Mouse (Mus musculus): ENCODE data around the gene Foxn3. TPM values are rescaled to one million over a fixed set of nuclear protein-coding genes. Genes with fewer than 3 reads are reported as not detected.
A peak's percentile ranks its signal among the peaks of the same experiment; 100 is the strongest.

Foxn3 gene
- polyA plus RNA-seq, 1 experiment from 2014 or later: 111 TPM

DNA sequence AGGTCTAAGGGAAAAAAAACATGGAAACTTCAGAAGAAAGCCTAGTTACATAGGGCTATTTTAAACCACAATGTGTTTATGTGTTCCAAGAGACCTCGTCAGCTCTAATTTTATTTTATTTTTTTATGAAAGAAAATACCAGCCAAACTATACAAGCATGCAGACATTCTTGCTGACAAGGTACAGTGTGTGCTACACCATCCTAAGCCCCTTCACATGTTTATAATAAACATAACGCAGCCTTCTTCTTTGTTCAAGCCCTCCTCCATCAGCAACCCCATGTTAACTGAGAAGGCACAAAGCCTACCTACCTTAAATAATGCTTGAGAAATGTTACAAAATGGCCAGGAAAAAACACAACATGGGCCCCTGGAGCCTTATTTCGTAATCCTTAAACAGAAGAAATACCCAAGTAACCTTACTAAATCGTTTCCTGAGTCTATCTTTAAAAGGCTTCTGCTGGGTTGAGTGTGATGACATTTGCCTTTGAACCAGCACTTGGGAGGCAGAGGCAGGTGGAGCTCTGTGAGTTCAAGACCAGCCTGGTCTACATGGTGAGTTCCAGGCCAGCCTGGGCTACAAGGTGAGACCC, 74.3 kb downstream of the Foxn3 start:
- H3K4me1 ChIP-seq: peaks cover 28% of the 10 kb centered on the region
- H3K9ac ChIP-seq: no peak overlapping the region
- H3K4me3 ChIP-seq: no peak overlapping the region
- no peak for ATAC-seq (ENCODE audit: insufficient number of reproducible peaks, insufficient read depth, low FRiP score, low TSS enrichment, low read depth)
- H3K27me3 ChIP-seq: no peaks in the 10 kb centered on the region
- no peaks in the 10 kb centered on the region for H3K9me3 ChIP-seq
- WGBS: 51% methylated on average over 4 of the region's 4 CpGs
- H3K27ac ChIP-seq: peak overlapping the region; percentile 55
- peaks cover 2% of the 10 kb centered on the region; the same call in 1 of the 2 replicates for H3K36me3 ChIP-seq
- H3K4me2 ChIP-seq: no peak overlapping the region

DNA sequence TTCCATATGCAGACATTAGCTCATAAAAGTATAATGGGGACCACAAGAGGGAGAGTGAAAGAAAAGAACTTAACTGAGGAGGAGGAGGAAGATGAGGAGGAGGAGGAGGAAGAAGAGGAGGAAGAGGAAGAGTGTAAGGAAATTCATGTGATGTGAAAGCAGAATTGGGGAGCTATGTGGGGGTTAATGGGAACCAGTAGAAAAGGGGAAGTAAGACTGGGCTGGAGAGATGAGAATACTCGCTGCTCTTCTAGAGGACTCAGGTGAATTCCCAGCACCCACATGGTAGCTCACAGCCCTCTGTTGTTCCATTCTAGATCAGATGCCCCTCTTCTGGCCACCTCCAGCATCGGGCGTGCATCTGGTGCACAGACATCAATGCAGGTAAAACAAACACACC, 83.0 kb downstream of the Foxn3 start:
- H3K27me3 ChIP-seq: no peaks in the 10 kb centered on the region
- H3K27ac ChIP-seq: no peak overlapping the region
- no peak overlapping the region for H3K9ac ChIP-seq
- no peak for ATAC-seq (ENCODE audit: insufficient number of reproducible peaks, insufficient read depth, low FRiP score, low TSS enrichment, low read depth)
- no peak overlapping the region for H3K4me3 ChIP-seq
- no peak overlapping the region for H3K4me2 ChIP-seq
- no peaks in the 10 kb centered on the region for H3K4me1 ChIP-seq
- no peaks in the 10 kb centered on the region for H3K9me3 ChIP-seq
- peaks cover 12% of the 10 kb centered on the region; the same call in 1 of the 2 replicates for H3K36me3 ChIP-seq
- 91% methylated on average over 3 of the region's 3 CpGs for WGBS

DNA sequence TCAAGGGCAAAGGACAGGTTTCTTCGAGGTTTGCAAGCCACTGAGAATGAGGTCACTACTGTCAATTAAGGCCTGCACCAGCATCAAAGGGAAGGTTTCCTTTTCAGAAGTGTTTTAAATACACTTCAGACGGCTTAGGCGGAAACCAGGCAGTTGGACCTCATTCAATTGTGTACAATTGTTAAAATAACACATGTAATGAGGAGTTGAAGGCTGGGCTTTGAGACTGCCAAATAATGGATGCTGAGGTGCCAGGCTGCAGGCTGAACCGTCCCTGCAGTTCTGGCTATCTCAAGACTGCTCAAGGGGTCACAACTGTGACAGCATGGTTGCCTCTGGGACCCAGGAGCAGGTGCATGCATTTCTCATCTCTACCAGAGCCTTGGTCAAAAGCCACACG, 89.2 kb downstream of the Foxn3 start:
- Histone ChIP-seq H3K27me3 (no peaks in the 10 kb centered on the region), H3K4me2 (no peak overlapping the region), H3K36me3 (0 out of 2 replicates have a peak, but pooled peaks cover 3% of the 10 kb centered on the region), H3K9ac (no peak overlapping the region), H3K9me3 (no peaks in the 10 kb centered on the region), H3K4me3 (no peak overlapping the region), H3K27ac (no peak overlapping the region), H3K4me1 (peaks cover 4% of the 10 kb centered on the region; the same call in 1 of the 2 replicates)
- WGBS: 46% methylated on average over 5 of the region's 5 CpGs
- ATAC-seq (ENCODE audit: insufficient number of reproducible peaks, insufficient read depth, low FRiP score, low TSS enrichment, low read depth): no peak

DNA sequence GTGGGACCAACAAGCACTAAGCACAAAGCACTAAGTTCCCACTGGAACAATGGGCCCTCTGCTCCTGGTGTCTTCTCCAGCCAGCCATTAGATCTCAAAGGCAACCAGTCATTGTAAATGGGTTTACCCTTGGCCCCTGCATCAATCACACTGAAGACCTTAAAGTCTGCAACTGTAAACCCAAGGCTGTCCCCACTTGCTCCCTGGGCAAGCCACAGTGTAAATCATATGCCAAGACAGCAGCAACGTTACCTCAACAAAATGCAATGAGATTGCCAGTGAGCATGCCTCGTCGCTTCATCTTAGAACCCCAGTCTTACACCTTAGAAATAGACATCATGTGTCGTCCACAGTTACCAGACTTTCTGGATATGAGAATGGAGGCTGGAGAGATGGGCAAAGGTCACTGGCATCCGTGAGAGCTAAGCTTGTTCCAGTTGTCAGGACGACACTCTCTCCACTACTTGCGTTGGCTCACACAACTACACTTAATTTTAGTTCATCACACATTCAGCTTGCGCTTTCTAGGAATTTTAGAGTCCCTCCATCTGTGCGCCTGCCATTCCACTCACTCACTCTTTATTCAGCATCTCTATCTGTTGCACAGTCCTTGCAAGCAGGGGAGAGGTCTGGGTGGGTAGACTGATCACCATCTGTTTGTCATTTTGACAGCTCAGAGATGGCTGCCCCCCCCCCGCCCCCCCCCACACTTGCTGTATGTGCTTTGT, 89.8 kb downstream of the Foxn3 start:
- 80% methylated on average over 10 of the region's 10 CpGs for WGBS
- H3K27me3 ChIP-seq: no peaks in the 10 kb centered on the region
- H3K9ac ChIP-seq: no peak overlapping the region
- H3K4me3 ChIP-seq: no peak overlapping the region
- 0 out of 2 replicates have a peak, but pooled peaks cover 3% of the 10 kb centered on the region for H3K36me3 ChIP-seq
- H3K4me2 ChIP-seq: no peak overlapping the region
- no peak overlapping the region for H3K27ac ChIP-seq
- H3K4me1 ChIP-seq: peaks cover 10% of the 10 kb centered on the region
- no peak for ATAC-seq (ENCODE audit: insufficient number of reproducible peaks, insufficient read depth, low FRiP score, low TSS enrichment, low read depth)
- no peaks in the 10 kb centered on the region for H3K9me3 ChIP-seq

DNA sequence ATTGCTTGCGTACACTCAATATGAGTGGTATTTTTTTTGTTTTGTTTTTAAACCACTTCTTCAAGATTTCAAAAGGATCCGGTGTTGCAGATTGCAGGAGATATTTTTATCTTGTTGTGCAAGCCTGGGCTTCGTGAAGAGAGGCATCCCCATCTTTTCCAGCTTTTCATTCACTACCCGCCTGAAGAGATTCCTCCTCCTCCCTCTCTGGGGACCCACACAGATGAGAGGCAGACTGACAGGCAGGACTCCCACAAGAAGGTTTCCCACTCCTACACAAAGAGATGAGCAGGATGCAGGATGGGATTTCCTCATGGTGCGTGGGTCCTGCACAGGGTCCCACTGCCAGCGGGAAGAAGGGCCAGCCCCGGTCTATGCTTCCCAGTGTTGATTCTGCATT, 92.0 kb downstream of the Foxn3 start:
- Histone ChIP-seq H3K4me3 (no peak overlapping the region), H3K27ac (no peak overlapping the region), H3K4me2 (no peak overlapping the region), H3K9ac (no peak overlapping the region), H3K36me3 (0 out of 2 replicates have a peak, but pooled peaks cover 3% of the 10 kb centered on the region), H3K9me3 (no peaks in the 10 kb centered on the region), H3K27me3 (no peaks in the 10 kb centered on the region), H3K4me1 (peaks cover 30% of the 10 kb centered on the region)
- no peak for ATAC-seq (ENCODE audit: insufficient number of reproducible peaks, insufficient read depth, low FRiP score, low TSS enrichment, low read depth)
- 78% methylated on average over 7 of the region's 7 CpGs for WGBS

DNA sequence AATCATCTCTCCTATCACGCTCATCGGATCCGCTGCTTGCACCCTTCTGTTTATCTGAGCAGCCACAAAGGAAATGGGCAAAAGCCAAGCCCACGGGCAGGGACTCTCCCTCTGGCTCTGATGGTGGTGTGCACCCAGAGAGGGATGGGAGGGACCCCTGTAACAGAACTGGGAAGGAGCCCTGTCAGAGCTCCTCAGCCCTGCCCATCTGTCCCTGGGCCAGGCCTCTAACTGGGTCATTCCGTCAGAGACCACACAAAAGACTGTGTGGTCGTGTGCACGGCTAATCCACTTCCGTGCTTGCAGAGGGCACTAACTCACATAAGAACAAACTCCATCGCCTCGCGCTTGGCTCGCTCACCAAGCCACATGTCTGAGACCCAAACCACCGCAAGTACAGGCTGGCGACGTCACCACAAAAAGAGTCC, 95.5 kb downstream of the Foxn3 start:
- H3K4me1 ChIP-seq: peaks cover 31% of the 10 kb centered on the region
- 47% methylated on average over 15 of the region's 15 CpGs for WGBS
- peak overlapping the region; percentile 34 for H3K4me2 ChIP-seq
- H3K36me3 ChIP-seq: no peaks in the 10 kb centered on the region
- no peaks in the 10 kb centered on the region for H3K9me3 ChIP-seq
- no peaks in the 10 kb centered on the region for H3K27me3 ChIP-seq
- peak overlapping the region; percentile 39 for H3K27ac ChIP-seq
- peak; percentile 82 for ATAC-seq (ENCODE audit: insufficient number of reproducible peaks, insufficient read depth, low FRiP score, low TSS enrichment, low read depth)
- 0 out of 2 replicates have a peak overlapping the region, but pooled peaks have one; percentile 3 for H3K4me3 ChIP-seq
- no peak overlapping the region for H3K9ac ChIP-seq

DNA sequence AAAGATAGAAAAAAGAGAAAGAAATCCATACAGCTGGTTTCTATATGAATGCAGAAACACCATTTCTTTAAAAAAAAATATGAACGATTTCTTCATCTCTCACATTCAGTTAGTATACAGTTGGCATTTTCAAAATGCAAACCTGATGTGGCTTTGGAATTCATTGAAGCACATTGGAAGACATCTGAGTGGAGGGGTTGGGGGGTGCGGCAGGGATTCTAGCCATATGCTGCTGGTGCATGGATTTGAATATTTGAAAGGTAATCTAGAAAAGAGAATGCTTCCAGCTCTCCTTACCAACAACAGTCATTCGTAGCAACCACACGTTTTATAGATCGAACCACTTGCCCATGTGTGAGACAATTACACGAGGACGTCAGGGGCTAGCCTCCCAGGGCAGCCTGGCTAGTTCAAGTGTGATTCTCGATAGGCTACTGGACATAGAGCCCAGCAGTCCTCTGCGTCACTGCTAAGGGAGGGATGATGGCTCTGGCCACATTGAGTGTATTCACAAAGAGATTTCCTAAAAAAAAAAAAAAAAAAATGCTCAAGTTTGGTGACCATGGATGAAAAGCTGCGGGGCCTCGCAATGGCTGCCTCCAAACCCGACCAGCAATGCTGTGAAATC, 96.0 kb downstream of the Foxn3 start:
- 51% methylated on average over 12 of the region's 12 CpGs for WGBS
- H3K27ac ChIP-seq: peak overlapping the region; percentile 39

DNA sequence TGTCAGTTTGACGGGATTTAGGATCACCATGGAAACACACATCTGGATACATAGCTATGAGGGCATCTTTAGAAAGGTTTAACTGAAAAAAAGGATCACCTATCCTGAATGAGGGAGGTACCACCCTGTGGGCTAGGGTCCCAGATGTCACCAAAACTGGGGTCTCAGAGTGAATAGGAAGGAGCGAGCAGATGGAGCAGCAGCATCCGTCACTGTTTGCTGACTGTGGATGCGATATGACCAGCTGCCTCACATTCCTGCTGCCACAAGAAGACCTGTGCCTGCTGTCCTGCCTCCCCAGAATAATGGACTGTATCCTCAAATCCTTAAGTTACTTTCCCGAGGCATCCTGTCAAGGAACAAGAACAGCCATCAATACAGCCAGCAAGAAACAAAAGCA, 97.0 kb downstream of the Foxn3 start:
- Histone ChIP-seq H3K9ac (no peak overlapping the region), H3K9me3 (no peaks in the 10 kb centered on the region), H3K27ac (no peak overlapping the region), H3K4me2 (no peak overlapping the region), H3K4me1 (peaks cover 31% of the 10 kb centered on the region), H3K27me3 (no peaks in the 10 kb centered on the region), H3K36me3 (no peaks in the 10 kb centered on the region), H3K4me3 (no peak overlapping the region)
- WGBS: 79% methylated on average over 5 of the region's 5 CpGs
- ATAC-seq (ENCODE audit: insufficient number of reproducible peaks, insufficient read depth, low FRiP score, low TSS enrichment, low read depth): no peak

More for the DNA sequence above, 96.0 kb downstream of the Foxn3 start:
- no peaks in the 10 kb centered on the region for H3K36me3 ChIP-seq
- no peak for ATAC-seq (ENCODE audit: insufficient number of reproducible peaks, insufficient read depth, low FRiP score, low TSS enrichment, low read depth)
- H3K9ac ChIP-seq: no peak overlapping the region
- no peaks in the 10 kb centered on the region for H3K27me3 ChIP-seq
- 0 out of 2 replicates have a peak overlapping the region, but pooled peaks have one; percentile 3 for H3K4me3 ChIP-seq
- peaks cover 31% of the 10 kb centered on the region for H3K4me1 ChIP-seq
- no peaks in the 10 kb centered on the region for H3K9me3 ChIP-seq
- H3K4me2 ChIP-seq: peak overlapping the region; percentile 34

DNA sequence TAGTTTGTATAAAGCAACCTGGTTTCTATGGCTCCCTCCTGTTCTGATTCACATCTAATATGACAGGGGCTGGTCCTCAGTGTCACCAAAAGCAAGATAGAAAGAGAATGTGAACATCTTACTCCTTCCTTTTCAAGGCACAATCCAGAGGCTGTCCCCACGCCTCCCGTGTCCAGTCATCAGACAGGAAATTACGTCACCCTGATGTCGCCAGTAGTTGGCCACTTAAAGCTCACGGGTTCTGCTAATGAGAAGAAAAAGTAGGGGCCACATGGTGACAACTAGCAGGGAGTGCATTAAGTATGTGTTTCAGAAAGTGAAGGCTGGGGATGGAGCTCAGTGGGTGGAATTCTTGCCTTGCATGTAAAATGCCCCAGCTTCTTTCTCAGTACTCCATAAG, 99.1 kb downstream of the Foxn3 start:
- no peaks in the 10 kb centered on the region for H3K9me3 ChIP-seq
- no peak overlapping the region for H3K4me3 ChIP-seq
- no peaks in the 10 kb centered on the region for H3K36me3 ChIP-seq
- 78% methylated on average over 5 of the region's 5 CpGs for WGBS
- H3K27me3 ChIP-seq: no peaks in the 10 kb centered on the region
- no peak overlapping the region for H3K27ac ChIP-seq
- no peak for ATAC-seq (ENCODE audit: insufficient number of reproducible peaks, insufficient read depth, low FRiP score, low TSS enrichment, low read depth)
- peaks cover 27% of the 10 kb centered on the region for H3K4me1 ChIP-seq
- H3K9ac ChIP-seq: no peak overlapping the region
- H3K4me2 ChIP-seq: no peak overlapping the region

DNA sequence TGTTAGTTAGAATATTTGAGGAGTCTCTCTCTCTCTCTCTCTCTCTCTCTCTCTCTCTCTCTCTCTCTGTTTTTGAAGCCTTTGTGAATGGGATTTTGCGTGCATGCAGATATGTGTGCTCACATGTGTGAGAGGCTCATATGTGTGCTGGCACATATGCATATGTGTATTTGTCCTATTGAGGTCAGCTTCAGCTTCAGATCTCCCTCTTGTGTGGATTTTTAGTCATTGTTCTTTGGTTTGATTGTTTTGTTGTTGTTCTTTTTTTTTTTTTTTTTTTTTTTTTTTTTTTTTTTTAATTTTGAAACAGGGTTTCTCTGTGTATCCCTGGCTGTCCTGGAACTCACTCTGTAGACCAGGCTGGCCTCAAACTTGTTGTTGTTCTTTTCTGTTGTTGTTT, 100.5 kb downstream of the Foxn3 start:
- no peak for ATAC-seq (ENCODE audit: insufficient number of reproducible peaks, insufficient read depth, low FRiP score, low TSS enrichment, low read depth)
- Histone ChIP-seq H3K4me3 (no peak overlapping the region), H3K27me3 (no peaks in the 10 kb centered on the region), H3K36me3 (no peaks in the 10 kb centered on the region), H3K4me1 (peaks cover 14% of the 10 kb centered on the region), H3K4me2 (no peak overlapping the region), H3K9ac (no peak overlapping the region), H3K27ac (no peak overlapping the region), H3K9me3 (no peaks in the 10 kb centered on the region)
- WGBS: 79% methylated on average over 1 of the region's 1 CpGs

DNA sequence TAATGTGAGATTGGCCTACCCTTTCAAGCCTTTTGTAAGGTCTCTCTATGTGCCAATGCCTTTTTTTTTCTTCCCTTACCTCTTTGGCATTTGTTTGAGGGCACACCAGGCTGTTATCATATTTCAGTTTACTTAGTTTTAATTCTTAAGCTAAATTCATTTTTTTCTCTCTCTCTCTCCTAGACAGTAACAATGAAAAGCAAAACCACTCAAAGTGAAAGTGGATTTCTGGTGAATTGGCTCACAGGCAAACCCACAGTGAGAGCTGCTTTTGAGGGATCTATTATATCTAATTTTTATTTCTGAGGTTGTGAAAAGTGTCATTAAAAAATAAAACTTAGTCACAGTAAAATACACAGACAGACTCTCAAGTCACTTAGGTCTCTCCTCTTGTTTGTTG, 101.1 kb downstream of the Foxn3 start:
- ATAC-seq (ENCODE audit: insufficient number of reproducible peaks, insufficient read depth, low FRiP score, low TSS enrichment, low read depth): no peak
- no peak overlapping the region for H3K27ac ChIP-seq
- H3K9ac ChIP-seq: no peak overlapping the region
- no peak overlapping the region for H3K4me2 ChIP-seq
- no peak overlapping the region for H3K4me3 ChIP-seq
- H3K27me3 ChIP-seq: no peaks in the 10 kb centered on the region
- no peaks in the 10 kb centered on the region for H3K36me3 ChIP-seq
- peaks cover 14% of the 10 kb centered on the region for H3K4me1 ChIP-seq
- no peaks in the 10 kb centered on the region for H3K9me3 ChIP-seq
